Mouse (Mus musculus): ENCODE measurements at regions not wholly inside any gene's neighbourhood (a gene's known extent, or its start where the extent isn't known, plus 50 kb on each side); places are given as distances from the start of the nearest gene placed in this dataset.

- TF ChIP-seq CTCF (IDR thresholded peaks at IDR 0.05; ENCODE audit: extremely low read depth, insufficient read depth, low read length), result no peak
- TF ChIP-seq POLR2A (IDR thresholded peaks at IDR 0.05; ENCODE audit: extremely low read depth, insufficient read depth, low read length), result no peak
Observed at GRCm38 (mm10) chr2:159610451-159610850, 723.5 kb downstream of the Gm826 start.

Measured in cortical plate, adult 2 months (tissue).